ENCODE assay signal across 13 mouse cellular contexts in genomic region chr7:43607743-43608287, GRCm38 (mm10). TPM values are rescaled to one million over a fixed set of nuclear protein-coding genes. Genes with fewer than 3 reads are reported as not detected.
DNase-seq lines count a peak whose midpoint lies in the region; ATAC-seq and TF ChIP-seq lines count a peak whose summit lies in the region.
"Had no signal": no experiment of that assay in that cellular context is flagged by ENCODE, and none has a peak within 500 bp of the region (broad histone marks: within the 10 kb centered on the region; RNA-seq: fewer than 3 reads in every experiment).

No protein-coding gene starts in this region.

- no peak overlapping the region for H3K27ac ChIP-seq in lung, embryonic 14.5 days (ENCODE audit: low read depth)
- no peak overlapping the region for H3K27ac ChIP-seq in forebrain, embryonic 13.5 days
- no peak overlapping the region for H3K27ac ChIP-seq in lung, postnatal 0 days (ENCODE audit: low read length)
- no peak overlapping the region for H3K27ac ChIP-seq in neural tube, embryonic 15.5 days (replicated peaks)
- H3K27ac ChIP-seq: limb, embryonic 15.5 days had no signal

- no peak for TF ChIP-seq CTCF in lung, embryonic 14.5 days (IDR thresholded peaks at IDR 0.05; ENCODE audit: low read depth)
- TF ChIP-seq CTCF in lung, postnatal 0 days (IDR thresholded peaks at IDR 0.05) = no peak

- no peaks in the 10 kb centered on the region for H3K36me3 ChIP-seq in lung, embryonic 14.5 days (ENCODE audit: insufficient read depth)
- H3K36me3 ChIP-seq in forebrain, embryonic 13.5 days (ENCODE audit: poor library complexity, severe bottlenecking) = no peaks in the 10 kb centered on the region
- no peaks in the 10 kb centered on the region for H3K36me3 ChIP-seq in lung, postnatal 0 days (ENCODE audit: insufficient read depth, low read length)
- no peaks in the 10 kb centered on the region for H3K36me3 ChIP-seq in neural tube, embryonic 15.5 days
- H3K36me3 ChIP-seq: limb, embryonic 15.5 days had no signal

- no peak for DNase-seq in lung, embryonic 14.5 days
- no peak for DNase-seq in lung, postnatal 14 days
- DNase-seq in lung, postnatal 0 days (ENCODE audit: low spot score) = peak; percentile 36
- DNase-seq in layer of hippocampus, postnatal 25 days (ENCODE audit: extremely low spot score in 1 of 2, low spot score in 1 of 2) = no peak
- DNase-seq in right cerebral cortex, postnatal 36 days (ENCODE audit: low spot score in 2 of 2) = no peak
- DNase-seq in retina, postnatal 1 day = no peak

- TF ChIP-seq EP300 in lung, postnatal 0 days (IDR thresholded peaks at IDR 0.05) = no peak

- H3K9ac ChIP-seq in lung, embryonic 14.5 days = no peak overlapping the region
- H3K9ac ChIP-seq in forebrain, embryonic 13.5 days = peak overlapping the region; percentile 45; the same call in 1 of the 2 replicates
- no peak overlapping the region for H3K9ac ChIP-seq in lung, postnatal 0 days (replicated peaks; ENCODE audit: low read depth)
- no peak overlapping the region for H3K9ac ChIP-seq in neural tube, embryonic 15.5 days (replicated peaks)
- H3K9ac ChIP-seq: limb, embryonic 15.5 days had no signal

- no peaks in the 10 kb centered on the region for H3K27me3 ChIP-seq in lung, embryonic 14.5 days (ENCODE audit: insufficient read depth, low read length)
- H3K27me3 ChIP-seq in forebrain, embryonic 13.5 days = no peaks in the 10 kb centered on the region
- no peaks in the 10 kb centered on the region for H3K27me3 ChIP-seq in lung, postnatal 0 days (replicated peaks; ENCODE audit: insufficient read depth, low read length)
- H3K27me3 ChIP-seq in neural tube, embryonic 15.5 days (replicated peaks) = no peaks in the 10 kb centered on the region

- no peak overlapping the region for H3K4me3 ChIP-seq in lung, embryonic 14.5 days (ENCODE audit: low read depth, low read length)
- peak overlapping the region; percentile 45 for H3K4me3 ChIP-seq in forebrain, embryonic 13.5 days
- H3K4me3 ChIP-seq in lung, postnatal 0 days (ENCODE audit: low read depth, low read length) = no peak overlapping the region
- H3K4me3 ChIP-seq in neural tube, embryonic 15.5 days (replicated peaks) = no peak overlapping the region

- ATAC-seq in lung, embryonic 14.5 days (ENCODE audit: insufficient read depth) = no peak
- ATAC-seq in forebrain, embryonic 13.5 days = no peak
- no peak for ATAC-seq in lung, postnatal 0 days
- peak; percentile 13; the same call in 1 of the 2 replicates for ATAC-seq in neural tube, embryonic 15.5 days (ENCODE audit: low FRiP score)

- H3K4me1 ChIP-seq in lung, embryonic 14.5 days (ENCODE audit: insufficient read depth) = no peaks in the 10 kb centered on the region
- H3K4me1 ChIP-seq in forebrain, embryonic 13.5 days = peaks cover 10% of the 10 kb centered on the region
- H3K4me1 ChIP-seq in lung, postnatal 0 days (ENCODE audit: insufficient read depth, low read depth, low read length) = 0 out of 2 replicates have a peak, but pooled peaks cover 4% of the 10 kb centered on the region
- peaks cover 6% of the 10 kb centered on the region for H3K4me1 ChIP-seq in neural tube, embryonic 15.5 days

- 47% methylated on average over 5 of the region's 5 CpGs for WGBS in lung, embryonic 14.5 days
- WGBS in forebrain, embryonic 13.5 days = 49% methylated on average over 5 of the region's 5 CpGs
- 37% methylated on average over 5 of the region's 5 CpGs for WGBS in lung, postnatal 0 days
- WGBS in neural tube, embryonic 15.5 days = 39% methylated on average over 5 of the region's 5 CpGs

- H3K9me3 ChIP-seq in lung, embryonic 14.5 days (ENCODE audit: low read depth, low read length) = no peaks in the 10 kb centered on the region
- no peaks in the 10 kb centered on the region for H3K9me3 ChIP-seq in forebrain, embryonic 13.5 days (replicated peaks)
- no peaks in the 10 kb centered on the region for H3K9me3 ChIP-seq in lung, postnatal 0 days (ENCODE audit: low read length)
- H3K9me3 ChIP-seq in neural tube, embryonic 15.5 days (replicated peaks) = no peaks in the 10 kb centered on the region
- H3K9me3 ChIP-seq: limb, embryonic 15.5 days had no signal

- 0 out of 2 replicates have a peak overlapping the region, but pooled peaks have one; percentile 67 for H3K4me2 ChIP-seq in lung, embryonic 14.5 days
- peak overlapping the region; percentile 79 for H3K4me2 ChIP-seq in forebrain, embryonic 13.5 days
- no peak overlapping the region for H3K4me2 ChIP-seq in lung, postnatal 0 days (replicated peaks; ENCODE audit: low read depth, low read length)
- peak overlapping the region; percentile 80 for H3K4me2 ChIP-seq in neural tube, embryonic 15.5 days

RNA-seq across cellular contexts. Expression of gene Zfp819, which starts 0.8 kb away (rescaled TPM):
- polyA plus RNA-seq in lung, embryonic 14.5 days (2014; fragmentation: Nextera tagmentation; extraction: Ambion mirVana) = 0.23 and 0.33 TPM in 2 replicates
- 0.37 and 0.67 TPM in 2 replicates for polyA plus RNA-seq in forebrain, embryonic 13.5 days (2015; fragmentation: Nextera tagmentation; extraction: Ambion mirVana)
- 0.08 and 0.27 TPM in 2 replicates for polyA plus RNA-seq in lung, postnatal 0 days (2015; fragmentation: Nextera tagmentation; extraction: Ambion mirVana)
- 0.32 and 0.42 TPM in 2 replicates for polyA plus RNA-seq in neural tube, embryonic 15.5 days (2015; fragmentation: Nextera tagmentation; extraction: Ambion mirVana)
- total RNA-seq in layer of hippocampus, postnatal 25 days (2021) = under 1 TPM in 1 of 2 experiments, not detected in 1; 0.20 TPM
- total RNA-seq: gastrocnemius, postnatal 36 days had no signal
- polyA plus RNA-seq: intestine, embryonic 16.5 days; limb, embryonic 15.5 days had no signal

RNA-seq across cellular contexts. Expression of gene Ceacam18, which starts 26.7 kb away (rescaled TPM):
- not detected in 2 replicates for polyA plus RNA-seq in lung, embryonic 14.5 days (2014; fragmentation: Nextera tagmentation; extraction: Ambion mirVana)
- polyA plus RNA-seq in forebrain, embryonic 13.5 days (2015; fragmentation: Nextera tagmentation; extraction: Ambion mirVana) = not detected in 2 replicates
- polyA plus RNA-seq in lung, postnatal 0 days (2015; fragmentation: Nextera tagmentation; extraction: Ambion mirVana) = 0.07 and 0.08 TPM in 2 replicates
- polyA plus RNA-seq in neural tube, embryonic 15.5 days (2015; fragmentation: Nextera tagmentation; extraction: Ambion mirVana) = 0.36 TPM in 1 of 2 replicates, not detected in the other
- total RNA-seq in layer of hippocampus, postnatal 25 days (2021) = under 1 TPM in 1 of 2 experiments, not detected in 1; 0.12 TPM
- total RNA-seq: gastrocnemius, postnatal 36 days had no signal
- polyA plus RNA-seq: embryonic facial prominence, embryonic 11.5 days; limb, embryonic 15.5 days; stomach, embryonic 14.5 days had no signal

RNA-seq across cellular contexts. Expression of gene Zfp719, which starts 28.4 kb away (rescaled TPM):
- 14.6 and 15.1 TPM in 2 replicates for polyA plus RNA-seq in lung, embryonic 14.5 days (2014; fragmentation: Nextera tagmentation; extraction: Ambion mirVana)
- polyA plus RNA-seq in forebrain, embryonic 13.5 days (2015; fragmentation: Nextera tagmentation; extraction: Ambion mirVana) = 13.2 and 16.0 TPM in 2 replicates
- 5.7 and 6.0 TPM in 2 replicates for polyA plus RNA-seq in lung, postnatal 0 days (2015; fragmentation: Nextera tagmentation; extraction: Ambion mirVana)
- polyA plus RNA-seq in neural tube, embryonic 15.5 days (2015; fragmentation: Nextera tagmentation; extraction: Ambion mirVana) = 13.3 and 13.7 TPM in 2 replicates
- 10 to 100 TPM; 21.6 to 25.3 TPM for total RNA-seq in layer of hippocampus, postnatal 25 days (2021)

RNA-seq across cellular contexts. Expression of gene Zfp658, which starts 45.8 kb away (rescaled TPM):
- polyA plus RNA-seq in lung, embryonic 14.5 days (2014; fragmentation: Nextera tagmentation; extraction: Ambion mirVana) = 4.9 and 5.3 TPM in 2 replicates
- 8.8 and 9.4 TPM in 2 replicates for polyA plus RNA-seq in forebrain, embryonic 13.5 days (2015; fragmentation: Nextera tagmentation; extraction: Ambion mirVana)
- 1.7 and 1.8 TPM in 2 replicates for polyA plus RNA-seq in lung, postnatal 0 days (2015; fragmentation: Nextera tagmentation; extraction: Ambion mirVana)
- polyA plus RNA-seq in neural tube, embryonic 15.5 days (2015; fragmentation: Nextera tagmentation; extraction: Ambion mirVana) = 6.7 and 7.5 TPM in 2 replicates
- total RNA-seq in layer of hippocampus, postnatal 25 days (2021) = 1 to 10 TPM; 5.2 to 6.1 TPM

RNA-seq across cellular contexts. Expression of gene Siglece, which starts 52.1 kb away (rescaled TPM):
- polyA plus RNA-seq in lung, embryonic 14.5 days (2014; fragmentation: Nextera tagmentation; extraction: Ambion mirVana) = 0.62 and 1.1 TPM in 2 replicates
- polyA plus RNA-seq in forebrain, embryonic 13.5 days (2015; fragmentation: Nextera tagmentation; extraction: Ambion mirVana) = 0.17 and 0.28 TPM in 2 replicates
- polyA plus RNA-seq in lung, postnatal 0 days (2015; fragmentation: Nextera tagmentation; extraction: Ambion mirVana) = 3.2 and 4.0 TPM in 2 replicates
- 0.23 and 0.56 TPM in 2 replicates for polyA plus RNA-seq in neural tube, embryonic 15.5 days (2015; fragmentation: Nextera tagmentation; extraction: Ambion mirVana)
- total RNA-seq in layer of hippocampus, postnatal 25 days (2021) = under 1 TPM; 0.45 to 0.98 TPM
- polyA plus RNA-seq: embryonic facial prominence, embryonic 11.5 days had no signal
